Mouse (Mus musculus): ENCODE measurements around the gene Kif26a.

DNA sequence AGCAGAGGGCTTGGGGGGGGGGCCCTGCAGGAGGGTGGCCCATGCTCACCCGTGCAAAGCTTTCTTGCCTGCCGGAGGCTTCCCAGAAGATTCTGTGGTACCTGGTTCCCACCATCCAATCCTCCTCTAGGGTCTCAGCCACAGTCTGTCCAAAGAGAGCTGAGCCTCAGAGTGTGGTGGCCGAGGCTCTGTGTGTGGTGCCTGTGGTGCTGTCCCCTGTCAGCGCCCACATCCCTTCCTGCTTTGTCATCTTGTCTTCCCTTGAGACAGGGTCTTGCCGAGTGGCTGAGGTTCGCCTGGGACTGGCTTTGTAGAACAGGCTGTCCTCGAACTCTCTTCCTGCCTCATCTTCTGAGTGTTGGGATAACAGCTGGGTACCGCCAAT is 49.3 kb upstream of the Kif26a start:
- TF ChIP-seq CTCF (IDR thresholded peaks at IDR 0.05; ENCODE audit: control insufficient read depth, insufficient read depth, insufficient replicate concordance, low read depth, low read length) (no peak), POLR2A (IDR thresholded peaks at IDR 0.05; ENCODE audit: control insufficient read depth, low read depth, low read length) (no peak)

Measured in testis, adult 2 months (tissue).